Mouse (Mus musculus) neural tube, embryonic 11.5 days (tissue): Measurements from ENCODE around the gene Grm3. TPM values are rescaled to one million over a fixed set of nuclear protein-coding genes. Genes with fewer than 3 reads are reported as not detected.

Experiments
- ATAC-seq: fragments of 200-750 bp; cut with Nextera tagmentation; 2 replicates; pipeline ENCODE4 v1.8.0; 2017; ENCODE audit warnings: moderate number of reproducible peaks, mild to moderate bottlenecking, moderate TSS enrichment, moderate library complexity; ENCODE audit not compliant: insufficient read depth, low FRiP score, low TSS enrichment
- DNase-seq: peaks from one replicate; pipeline ENCODE4 v3.0.0-alpha.2; 2015; ENCODE audit warnings: low spot score
- H3K27ac ChIP-seq: fragments of 300-500 bp; sonication (generic); 2 replicates; pipeline ENCODE4 v1.5.1; 2014; ENCODE audit warnings: low read depth, mild to moderate bottlenecking, low read length
- H3K27me3 ChIP-seq: fragments of 300-500 bp; sonication (generic); 2 replicates; pipeline ENCODE4 v1.6.1; 2014; ENCODE audit warnings: mild to moderate bottlenecking, low read length, mixed read lengths; ENCODE audit not compliant: control insufficient read depth, insufficient read depth
- H3K36me3 ChIP-seq: fragments of 300-500 bp; sonication (generic); 2 replicates; pipeline ENCODE4 v1.6.1; 2014; ENCODE audit warnings: mild to moderate bottlenecking, low read length, moderate library complexity, mixed read lengths; ENCODE audit not compliant: control insufficient read depth, insufficient read depth
- H3K4me1 ChIP-seq: fragments of 300-500 bp; sonication (generic); 2 replicates; pipeline ENCODE4 v1.6.1; 2014; ENCODE audit warnings: low read length, mixed read lengths; ENCODE audit not compliant: control insufficient read depth, insufficient read depth
- H3K4me2 ChIP-seq: fragments of 300-500 bp; sonication (generic); 2 replicates; pipeline ENCODE4 v1.6.1; 2014; ENCODE audit warnings: low read depth, mild to moderate bottlenecking, moderate library complexity
- H3K4me3 ChIP-seq: fragments of 300-500 bp; sonication (generic); 2 replicates; pipeline ENCODE4 v1.5.1; 2014; ENCODE audit warnings: low read depth, low read length
- H3K9ac ChIP-seq: fragments of 300-500 bp; sonication (generic); 2 replicates; pipeline ENCODE4 v1.6.1; 2014; ENCODE audit warnings: mild to moderate bottlenecking, low read length
- H3K9me3 ChIP-seq: fragments of 300-500 bp; sonication (generic); 2 replicates; pipeline ENCODE4 v1.6.1; 2016; ENCODE audit warnings: low read length; ENCODE audit not compliant: control insufficient read depth
- WGBS: fragments of 180-500 bp; shearing (Covaris S2); extraction: QIAGEN DNeasy Blood & Tissue Kit; methylation state at CpG from one replicate; pipeline ENCODE4 v1.1.7; 2014; 5-methylcytosine and 5-hydroxymethylcytosine counted together
- polyA plus RNA-seq: library from polyadenylated mRNA; unstranded; fragments of >200 nt; fragmentation: Nextera tagmentation; extraction: Ambion mirVana; gene quantifications from 2 replicates; pipeline ENCODE4 v1.2.1, GENCODE M21; 2014

The Grm3 gene
- polyA plus RNA-seq, 1 experiment from 2014 or later, result 1.3 TPM

- DNase-seq (no peak), ATAC-seq (no peak)
- no peaks in the 10 kb centered on the region for H3K36me3 ChIP-seq
- no peak overlapping the region for H3K4me3 ChIP-seq
- no peak overlapping the region for H3K4me2 ChIP-seq
- WGBS, result 84% methylated on average over 1 of the region's 1 CpGs
- H3K27me3 ChIP-seq, result no peaks in the 10 kb centered on the region
- H3K9me3 ChIP-seq, result no peaks in the 10 kb centered on the region
- no peak overlapping the region for H3K9ac ChIP-seq
- no peaks in the 10 kb centered on the region for H3K4me1 ChIP-seq
- H3K27ac ChIP-seq, result no peak overlapping the region
Measured at GRCm38 (mm10) chr5:9707096-9707495, 17.9 kb downstream of the Grm3 start.

DNA sequence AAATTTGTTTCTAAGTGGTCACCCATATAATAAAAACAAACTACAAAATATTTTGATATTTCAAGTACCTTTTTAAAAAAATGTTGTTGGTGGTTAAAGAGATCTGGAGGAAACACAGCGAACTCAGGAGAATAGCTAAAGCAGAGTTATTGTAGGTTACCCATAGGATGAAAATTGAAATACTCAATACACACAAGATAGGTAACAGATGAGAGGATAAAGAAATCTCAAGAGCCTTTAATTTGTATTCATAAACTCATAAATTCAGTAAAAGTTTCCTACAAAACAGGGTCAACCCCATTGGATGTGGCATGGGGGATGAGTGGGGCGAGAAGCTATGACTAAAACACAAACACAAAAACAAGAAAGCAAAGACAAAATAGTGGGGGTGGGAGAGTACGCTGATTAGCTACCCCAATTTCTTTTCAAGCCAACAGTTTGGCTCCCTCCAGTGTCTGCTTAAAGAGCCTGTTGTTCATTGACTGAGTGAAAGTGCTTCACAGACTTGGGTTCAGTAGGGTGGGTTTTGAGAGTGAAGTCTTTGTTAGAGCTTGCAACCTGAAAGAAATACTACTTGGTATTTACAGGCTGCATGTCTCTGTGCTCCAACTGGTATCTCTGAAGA, 21.5 kb downstream of the Grm3 start:
- Histone ChIP-seq H3K36me3 (no peaks in the 10 kb centered on the region), H3K9ac (no peak overlapping the region), H3K4me1 (no peaks in the 10 kb centered on the region), H3K4me2 (no peak overlapping the region), H3K27ac (no peak overlapping the region), H3K4me3 (no peak overlapping the region), H3K9me3 (no peaks in the 10 kb centered on the region), H3K27me3 (no peaks in the 10 kb centered on the region)
- WGBS, result 34% methylated on average over 3 of the region's 3 CpGs
- DNase-seq, result peak; percentile 14
- ATAC-seq, result peak; percentile 81

GRCm38 (mm10) chr5:9702656-9703384, 22.1 kb downstream of the Grm3 start:
- Histone ChIP-seq H3K27me3 (no peaks in the 10 kb centered on the region), H3K36me3 (no peaks in the 10 kb centered on the region), H3K9ac (no peak overlapping the region), H3K4me3 (no peak overlapping the region), H3K9me3 (no peaks in the 10 kb centered on the region), H3K4me2 (no peak overlapping the region), H3K4me1 (no peaks in the 10 kb centered on the region), H3K27ac (no peak overlapping the region)
- no peak for DNase-seq
- 16% methylated on average over 3 of the region's 3 CpGs for WGBS
- peak; percentile 68 for ATAC-seq

DNA sequence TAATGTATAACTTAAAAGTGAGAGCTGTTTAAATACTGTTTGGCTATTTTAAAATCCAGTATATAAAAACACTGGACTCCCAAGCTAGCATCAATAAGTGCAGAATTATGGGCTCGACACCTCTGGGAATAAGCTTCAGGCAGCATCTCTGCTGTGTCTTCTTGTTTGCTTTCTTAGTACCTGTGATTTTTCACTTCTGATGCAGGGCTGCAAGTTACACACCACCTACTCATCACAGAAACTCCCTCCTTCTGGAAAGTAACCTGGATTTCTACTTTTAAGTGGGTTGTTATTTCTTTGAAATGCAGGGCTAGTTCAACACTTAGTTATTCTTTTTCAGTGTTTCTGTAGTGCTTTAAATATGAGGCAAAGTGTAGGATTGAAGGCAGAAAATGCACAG, 32.6 kb downstream of the Grm3 start:
- Histone ChIP-seq H3K4me2 (no peak overlapping the region), H3K4me3 (no peak overlapping the region), H3K9me3 (no peaks in the 10 kb centered on the region), H3K9ac (no peak overlapping the region), H3K4me1 (no peaks in the 10 kb centered on the region), H3K27me3 (no peaks in the 10 kb centered on the region), H3K27ac (no peak overlapping the region), H3K36me3 (no peaks in the 10 kb centered on the region)
- ATAC-seq (no peak), DNase-seq (no peak)
- WGBS, result 85% methylated on average over 1 of the region's 1 CpGs

- Histone ChIP-seq H3K27ac (no peak overlapping the region), H3K9ac (no peak overlapping the region), H3K4me3 (no peak overlapping the region), H3K4me2 (no peak overlapping the region), H3K36me3 (no peaks in the 10 kb centered on the region), H3K27me3 (no peaks in the 10 kb centered on the region), H3K9me3 (no peaks in the 10 kb centered on the region), H3K4me1 (no peaks in the 10 kb centered on the region)
- ATAC-seq (no peak), DNase-seq (no peak)
- WGBS, result 39% methylated on average over 3 of the region's 3 CpGs
Measured at GRCm38 (mm10) chr5:9690599-9691242, 34.2 kb downstream of the Grm3 start.

DNA sequence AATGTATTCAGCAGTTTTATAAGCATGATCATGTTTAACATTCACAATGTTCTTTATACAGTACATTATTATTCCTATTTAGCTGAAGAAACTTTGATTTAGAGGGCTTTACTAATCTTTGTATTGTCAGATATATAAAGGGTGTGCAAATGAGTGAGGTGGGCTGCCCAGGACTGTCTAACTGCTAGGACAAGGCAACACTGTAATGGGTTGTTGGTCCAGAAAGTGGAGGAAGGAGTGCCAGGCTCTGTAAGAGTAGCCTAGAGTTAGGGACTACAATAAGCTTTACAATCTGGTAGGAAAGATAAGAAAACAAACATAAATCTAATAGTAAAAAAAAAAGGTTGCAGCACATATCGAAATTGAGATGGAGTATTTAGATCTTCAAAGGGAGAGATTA, 34.8 kb downstream of the Grm3 start:
- DNase-seq (no peak), ATAC-seq (no peak)
- Histone ChIP-seq H3K4me2 (no peak overlapping the region), H3K27me3 (no peaks in the 10 kb centered on the region), H3K9me3 (no peaks in the 10 kb centered on the region), H3K4me3 (no peak overlapping the region), H3K9ac (no peak overlapping the region), H3K27ac (no peak overlapping the region), H3K36me3 (no peaks in the 10 kb centered on the region), H3K4me1 (no peaks in the 10 kb centered on the region)
- WGBS, result 33% methylated on average over 1 of the region's 1 CpGs

DNA sequence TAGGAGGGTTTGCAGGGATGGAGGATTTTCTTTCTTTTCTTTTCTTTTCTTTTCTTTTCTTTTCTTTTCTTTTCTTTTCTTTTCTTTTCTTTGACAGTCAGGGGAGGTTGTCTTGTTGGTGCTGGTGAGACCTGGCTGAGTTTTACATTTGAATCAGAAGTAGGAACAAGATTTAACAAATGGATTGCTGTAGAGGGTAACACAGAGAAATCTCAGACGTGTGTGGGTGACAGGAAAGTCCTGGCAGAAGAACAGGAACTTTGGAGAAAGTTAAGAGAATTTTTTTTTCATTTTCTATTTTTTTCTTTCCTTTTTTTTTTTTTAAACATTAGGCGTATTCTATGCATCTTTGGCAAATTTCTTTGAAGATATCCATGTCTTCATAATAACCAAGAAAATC, 41.8 kb downstream of the Grm3 start:
- 55% methylated on average over 2 of the region's 2 CpGs for WGBS

DNA sequence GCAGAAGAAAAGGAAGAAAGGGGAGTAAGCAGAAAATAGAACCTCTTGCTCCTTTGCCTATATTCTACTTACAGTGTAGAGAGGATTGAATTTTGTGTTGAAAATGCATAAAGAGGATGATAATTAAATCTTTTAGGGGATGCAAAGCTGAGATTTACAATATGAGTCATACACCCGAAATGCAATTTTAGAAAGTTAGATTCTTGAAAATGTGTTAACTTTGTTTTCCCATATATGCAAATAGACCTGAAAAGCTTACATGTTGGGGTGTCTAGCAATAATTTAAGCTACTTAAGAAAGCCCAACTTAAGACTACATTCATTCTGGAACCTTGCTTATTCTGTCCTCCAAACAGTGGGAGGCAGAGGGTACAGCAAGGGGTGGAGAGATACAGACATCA, 56.0 kb downstream of the Grm3 start:
- ATAC-seq, result no peak
- H3K4me2 ChIP-seq, result no peak overlapping the region
- 85% methylated on average over 1 of the region's 1 CpGs for WGBS
- no peaks in the 10 kb centered on the region for H3K9me3 ChIP-seq
- H3K27ac ChIP-seq, result no peak overlapping the region
- no peak overlapping the region for H3K9ac ChIP-seq
- H3K36me3 ChIP-seq, result no peaks in the 10 kb centered on the region
- no peak overlapping the region for H3K4me3 ChIP-seq
- no peak for DNase-seq
- no peaks in the 10 kb centered on the region for H3K4me1 ChIP-seq
- H3K27me3 ChIP-seq, result no peaks in the 10 kb centered on the region

More for the DNA sequence above, 41.8 kb downstream of the Grm3 start:
- no peak overlapping the region for H3K9ac ChIP-seq
- no peaks in the 10 kb centered on the region for H3K27me3 ChIP-seq
- H3K4me1 ChIP-seq, result no peaks in the 10 kb centered on the region
- no peak overlapping the region for H3K4me3 ChIP-seq
- DNase-seq (no peak), ATAC-seq (no peak)
- H3K36me3 ChIP-seq, result no peaks in the 10 kb centered on the region
- no peak overlapping the region for H3K27ac ChIP-seq
- H3K4me2 ChIP-seq, result no peak overlapping the region
- no peaks in the 10 kb centered on the region for H3K9me3 ChIP-seq

GRCm38 (mm10) chr5:9663416-9663815, 61.6 kb downstream of the Grm3 start:
- Histone ChIP-seq H3K4me2 (no peak overlapping the region), H3K4me3 (no peak overlapping the region), H3K27ac (no peak overlapping the region), H3K36me3 (no peaks in the 10 kb centered on the region), H3K9ac (no peak overlapping the region), H3K9me3 (no peaks in the 10 kb centered on the region), H3K4me1 (no peaks in the 10 kb centered on the region), H3K27me3 (no peaks in the 10 kb centered on the region)
- DNase-seq (no peak), ATAC-seq (no peak)
- 85% methylated on average over 3 of the region's 3 CpGs for WGBS
